Mouse (Mus musculus): ENCODE measurements at regions not wholly inside any gene's neighbourhood (a gene's known extent, or its start where the extent isn't known, plus 50 kb on each side); places are given as distances from the start of the nearest gene placed in this dataset.

DNA sequence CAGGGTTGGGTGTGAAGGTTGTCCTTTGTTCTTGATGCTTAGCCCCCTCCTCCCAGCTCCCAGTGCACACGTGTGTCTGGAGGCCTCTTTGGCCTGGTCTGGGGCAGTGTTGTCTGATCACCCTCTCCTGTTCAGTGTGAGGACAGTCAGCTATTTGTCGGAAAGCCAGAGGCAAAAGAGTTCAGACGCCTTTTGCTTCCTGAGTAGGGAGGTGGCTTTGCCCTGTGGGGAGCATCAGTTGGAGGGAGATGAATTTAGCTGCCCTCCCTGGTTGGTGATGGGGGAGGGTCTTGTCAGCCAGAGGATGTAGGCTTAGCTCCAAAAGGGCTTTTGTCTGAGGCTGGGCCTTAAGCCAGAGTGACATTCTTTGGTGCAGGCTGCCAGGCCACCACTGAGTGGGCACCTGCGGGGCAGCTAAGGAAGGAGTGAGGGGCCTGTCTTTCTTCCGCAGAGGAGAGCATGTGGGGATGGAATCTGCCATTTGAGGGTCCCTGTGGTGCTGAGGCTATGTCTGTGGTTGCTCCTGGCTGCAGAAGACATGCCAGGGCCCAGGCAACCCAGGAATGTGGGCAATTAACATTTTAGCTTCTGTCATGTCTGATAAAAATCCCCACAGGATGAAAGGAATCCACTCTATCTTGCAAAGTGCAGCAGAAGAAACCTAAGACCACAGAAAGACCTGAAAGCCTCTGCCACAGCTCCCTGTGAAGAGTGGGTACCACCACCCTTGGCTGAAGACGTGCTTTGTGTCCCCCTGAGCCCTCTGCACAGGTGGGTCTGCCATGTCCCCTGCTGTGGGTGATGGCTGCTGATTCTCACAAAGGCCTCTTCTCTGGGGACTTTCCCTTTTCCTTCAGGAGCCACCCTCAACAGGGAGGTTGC lies 265.6 kb downstream of the Gm49356 start:
- Histone ChIP-seq H3K27ac (no peak overlapping the region), H3K9ac (replicated peaks) (no peak overlapping the region)
- ATAC-seq (ENCODE audit: insufficient number of reproducible peaks, insufficient read depth, low FRiP score, low TSS enrichment, low read depth): no peak

DNA sequence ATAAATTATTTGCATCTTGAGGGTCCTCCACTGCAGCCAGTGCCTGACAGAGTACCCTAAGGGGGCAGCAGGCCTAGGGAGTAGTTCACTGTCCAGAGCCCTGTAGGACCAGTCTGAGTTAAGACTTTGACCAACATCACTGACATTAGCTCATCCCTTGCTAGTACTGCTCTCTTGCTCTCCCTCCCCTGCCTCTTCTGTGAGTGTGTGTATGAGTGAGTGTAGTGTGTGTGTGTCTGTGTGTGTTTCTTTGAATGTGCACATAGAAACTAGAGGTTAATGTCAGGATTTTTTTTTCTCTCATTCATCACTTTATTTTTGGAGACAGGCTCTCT lies 266.2 kb downstream of the Gm49356 start:
- Histone ChIP-seq H3K9ac (replicated peaks) (no peak overlapping the region), H3K36me3 (no peaks in the 10 kb centered on the region), H3K27me3 (no peaks in the 10 kb centered on the region; the same call in 1 of the 2 replicates), H3K4me3 (replicated peaks) (no peak overlapping the region), H3K27ac (no peak overlapping the region), H3K4me1 (replicated peaks) (peaks cover 10% of the 10 kb centered on the region), H3K4me2 (no peak overlapping the region), H3K9me3 (no peaks in the 10 kb centered on the region)
- ATAC-seq (ENCODE audit: insufficient number of reproducible peaks, insufficient read depth, low FRiP score, low TSS enrichment, low read depth): no peak

More for the DNA sequence above, 265.6 kb downstream of the Gm49356 start:
- WGBS: 30% methylated on average over 6 of the region's 6 CpGs
- Histone ChIP-seq H3K27me3 (no peaks in the 10 kb centered on the region; the same call in 1 of the 2 replicates), H3K4me3 (replicated peaks) (no peak overlapping the region), H3K36me3 (no peaks in the 10 kb centered on the region), H3K4me1 (replicated peaks) (peaks cover 10% of the 10 kb centered on the region), H3K4me2 (no peak overlapping the region), H3K9me3 (no peaks in the 10 kb centered on the region)

DNA sequence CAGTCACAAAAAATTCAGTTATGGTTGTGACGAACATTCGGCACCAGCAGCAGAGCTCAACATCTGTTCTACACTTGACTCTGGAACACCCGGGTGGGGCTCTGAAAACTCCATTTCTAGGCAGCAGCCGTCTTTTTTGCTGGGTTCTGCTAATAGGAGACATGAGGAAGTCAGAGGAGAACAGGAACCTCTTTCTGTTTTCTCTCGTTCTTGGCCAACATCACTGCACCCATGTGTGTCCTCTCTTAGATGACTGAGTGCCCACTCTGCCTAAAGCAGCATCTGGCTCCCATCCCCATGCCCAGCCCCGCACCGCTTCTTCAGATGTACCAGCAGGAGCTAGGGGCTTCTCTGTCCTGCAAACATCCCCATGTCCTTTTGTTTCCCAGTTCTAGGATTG lies 267.2 kb downstream of the Gm49356 start:
- no peak overlapping the region for H3K4me2 ChIP-seq
- no peaks in the 10 kb centered on the region for H3K36me3 ChIP-seq
- ATAC-seq (ENCODE audit: insufficient number of reproducible peaks, insufficient read depth, low FRiP score, low TSS enrichment, low read depth): no peak

DNA sequence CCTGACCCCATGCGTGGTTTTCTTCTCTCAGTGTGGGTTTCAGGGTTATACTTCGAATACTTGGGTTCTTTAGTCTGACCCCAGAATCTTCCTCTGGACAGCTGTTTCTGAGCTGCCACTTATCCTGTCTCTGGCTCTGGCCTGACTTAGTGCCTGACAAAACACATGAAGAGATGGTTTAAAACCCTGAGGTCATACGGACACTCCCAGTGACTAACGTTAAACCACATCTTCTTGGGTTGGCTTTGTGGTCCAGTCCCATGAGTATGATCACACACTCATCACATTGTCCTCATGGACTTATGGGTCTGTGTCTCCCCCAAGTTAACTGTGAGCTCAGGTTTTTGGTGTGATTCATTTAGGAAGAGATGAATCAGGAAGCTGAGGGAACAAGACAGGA lies 269.7 kb downstream of the Gm49356 start:
- peaks cover 10% of the 10 kb centered on the region for H3K4me1 ChIP-seq (replicated peaks)
- ATAC-seq (ENCODE audit: insufficient number of reproducible peaks, insufficient read depth, low FRiP score, low TSS enrichment, low read depth): no peak
- no peak overlapping the region for H3K4me3 ChIP-seq (replicated peaks)
- H3K27me3 ChIP-seq: no peaks in the 10 kb centered on the region; the same call in 1 of the 2 replicates
- no peaks in the 10 kb centered on the region for H3K36me3 ChIP-seq
- no peak overlapping the region for H3K27ac ChIP-seq
- H3K9me3 ChIP-seq: no peaks in the 10 kb centered on the region
- H3K4me2 ChIP-seq: no peak overlapping the region
- no peak overlapping the region for H3K9ac ChIP-seq (replicated peaks)
- WGBS: 92% methylated on average over 4 of the region's 4 CpGs

More for the DNA sequence above, 267.2 kb downstream of the Gm49356 start:
- Histone ChIP-seq H3K4me1 (replicated peaks) (peaks cover 10% of the 10 kb centered on the region), H3K27ac (no peak overlapping the region), H3K27me3 (no peaks in the 10 kb centered on the region; the same call in 1 of the 2 replicates), H3K9me3 (no peaks in the 10 kb centered on the region), H3K9ac (replicated peaks) (no peak overlapping the region), H3K4me3 (replicated peaks) (no peak overlapping the region)
- WGBS: 81% methylated on average over 7 of the region's 7 CpGs

DNA sequence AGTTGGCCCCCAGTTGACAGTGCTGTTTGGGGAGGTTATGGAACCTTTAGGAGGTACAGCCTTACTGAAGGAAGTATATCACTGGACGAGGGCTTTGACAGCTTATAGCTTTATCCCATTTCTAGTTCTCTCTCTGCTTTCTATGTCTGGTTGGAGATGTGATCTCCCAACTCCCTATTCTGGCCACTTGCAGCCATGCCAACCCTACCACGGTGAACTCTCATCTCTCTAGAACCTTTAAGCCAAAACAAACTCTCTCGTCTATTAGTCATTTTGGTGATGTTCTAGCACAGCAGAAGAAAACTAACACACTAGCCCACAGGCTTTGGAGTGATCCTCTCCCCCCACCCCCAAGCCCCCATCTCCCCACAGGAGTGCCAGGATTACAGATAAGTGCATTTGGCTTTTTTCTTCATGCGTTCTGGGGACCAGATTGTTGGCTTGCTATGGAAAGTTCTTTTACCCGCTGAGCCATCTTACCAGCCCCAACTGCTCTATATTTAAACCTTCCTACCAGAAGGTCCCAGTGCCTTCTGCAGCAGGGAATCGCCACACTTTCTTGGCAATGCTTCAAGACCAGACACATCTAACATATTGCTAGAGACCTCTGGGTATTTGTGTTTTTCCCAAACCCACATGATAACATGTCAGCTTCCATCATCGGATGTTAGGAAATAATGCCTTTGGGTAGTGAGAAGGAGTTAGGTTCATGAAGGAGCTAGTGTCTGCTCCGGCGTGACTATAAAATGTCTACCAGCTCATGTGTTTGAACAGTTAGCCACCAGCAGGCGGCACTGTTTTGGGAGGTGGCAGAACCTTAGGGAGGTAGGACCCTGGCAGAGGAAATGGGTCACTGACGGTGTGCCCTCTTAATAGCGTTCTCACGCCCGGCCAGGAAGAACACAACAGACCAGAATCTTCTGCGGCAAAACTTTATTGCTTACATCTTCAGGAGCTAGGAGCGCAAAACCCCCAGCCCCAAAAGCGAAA lies 272.1 kb downstream of the Gm49356 start:
- no peak overlapping the region for H3K4me2 ChIP-seq
- no peak overlapping the region for H3K27ac ChIP-seq
- H3K4me3 ChIP-seq (replicated peaks): no peak overlapping the region
- H3K9me3 ChIP-seq: no peaks in the 10 kb centered on the region
- H3K9ac ChIP-seq (replicated peaks): no peak overlapping the region
- WGBS: 94% methylated on average over 16 of the region's 17 CpGs
- no peaks in the 10 kb centered on the region for H3K4me1 ChIP-seq (replicated peaks)
- no peaks in the 10 kb centered on the region for H3K27me3 ChIP-seq
- no peaks in the 10 kb centered on the region for H3K36me3 ChIP-seq
- ATAC-seq (ENCODE audit: insufficient number of reproducible peaks, insufficient read depth, low FRiP score, low TSS enrichment, low read depth): no peak

DNA sequence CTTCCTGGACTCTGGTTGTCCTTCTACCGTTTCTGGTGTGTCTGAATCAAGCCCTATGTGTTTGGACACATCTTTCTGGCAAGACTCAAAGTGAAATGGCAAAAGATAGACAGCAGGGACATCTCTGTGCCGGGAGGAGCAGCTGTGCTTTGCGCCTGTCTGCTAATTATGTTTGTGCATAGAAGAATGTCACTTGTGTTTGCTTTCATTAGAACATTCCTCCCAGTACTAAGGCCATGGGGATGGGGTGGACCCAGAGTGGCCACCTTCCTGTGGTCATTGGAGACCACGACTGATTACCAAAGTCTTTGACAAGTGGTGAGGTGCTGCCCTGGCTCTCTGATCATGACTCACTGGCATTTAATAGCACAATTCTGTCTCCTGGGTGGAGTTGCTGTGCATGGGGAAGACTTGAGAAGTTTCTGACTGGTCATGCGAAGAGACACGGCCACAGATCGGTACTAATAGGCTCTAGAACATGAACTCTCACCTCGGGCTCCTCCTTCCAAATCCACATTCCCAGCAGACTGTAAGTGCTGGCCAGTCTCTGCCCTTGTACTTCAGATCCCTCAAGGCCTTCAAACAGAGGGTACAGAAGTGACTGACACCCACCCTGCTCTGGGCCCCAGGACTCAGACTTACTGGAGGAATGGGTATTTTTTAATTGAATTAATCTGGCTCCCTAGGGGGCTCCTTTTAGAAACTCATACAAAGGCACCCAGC lies 279.0 kb downstream of the Gm49356 start:
- Histone ChIP-seq H3K27ac (no peak overlapping the region), H3K9me3 (0 out of 2 replicates have a peak, but pooled peaks cover 5% of the 10 kb centered on the region), H3K4me2 (no peak overlapping the region), H3K9ac (replicated peaks) (no peak overlapping the region), H3K27me3 (no peaks in the 10 kb centered on the region), H3K4me1 (replicated peaks) (no peaks in the 10 kb centered on the region), H3K4me3 (replicated peaks) (no peak overlapping the region), H3K36me3 (no peaks in the 10 kb centered on the region)
- no peak for ATAC-seq (ENCODE audit: insufficient number of reproducible peaks, insufficient read depth, low FRiP score, low TSS enrichment, low read depth)
- WGBS: 87% methylated on average over 8 of the region's 8 CpGs

DNA sequence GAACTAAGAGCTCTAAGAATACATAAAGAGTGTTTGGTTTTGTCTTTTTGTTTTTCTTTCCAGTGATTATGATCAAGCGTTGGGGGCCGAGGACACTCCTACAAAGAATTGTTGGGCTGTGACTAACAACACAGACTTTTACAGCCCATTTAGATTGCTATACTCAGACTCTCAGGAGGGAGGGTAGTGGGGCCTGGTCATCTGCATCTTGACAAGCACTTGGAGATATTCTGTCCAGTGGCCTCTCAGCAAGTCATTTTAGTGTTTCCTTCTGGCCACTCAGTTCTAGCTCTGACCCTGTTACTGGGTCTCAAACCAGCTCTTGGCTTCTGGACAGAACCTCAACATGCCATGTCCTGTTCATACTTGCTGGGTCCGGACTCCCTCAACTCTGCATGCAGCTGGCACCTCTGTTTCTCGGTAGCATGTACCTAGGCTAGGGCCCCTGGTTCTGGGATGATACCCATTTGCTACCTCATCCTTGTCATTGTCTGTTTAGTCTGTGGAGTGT lies 279.6 kb downstream of the Gm49356 start:
- Histone ChIP-seq H3K4me3 (replicated peaks) (no peak overlapping the region), H3K27me3 (no peaks in the 10 kb centered on the region), H3K9ac (replicated peaks) (no peak overlapping the region), H3K9me3 (0 out of 2 replicates have a peak, but pooled peaks cover 5% of the 10 kb centered on the region), H3K4me1 (replicated peaks) (no peaks in the 10 kb centered on the region), H3K27ac (no peak overlapping the region), H3K36me3 (no peaks in the 10 kb centered on the region), H3K4me2 (no peak overlapping the region)
- WGBS: 92% methylated on average over 4 of the region's 4 CpGs
- ATAC-seq (ENCODE audit: insufficient number of reproducible peaks, insufficient read depth, low FRiP score, low TSS enrichment, low read depth): no peak

DNA sequence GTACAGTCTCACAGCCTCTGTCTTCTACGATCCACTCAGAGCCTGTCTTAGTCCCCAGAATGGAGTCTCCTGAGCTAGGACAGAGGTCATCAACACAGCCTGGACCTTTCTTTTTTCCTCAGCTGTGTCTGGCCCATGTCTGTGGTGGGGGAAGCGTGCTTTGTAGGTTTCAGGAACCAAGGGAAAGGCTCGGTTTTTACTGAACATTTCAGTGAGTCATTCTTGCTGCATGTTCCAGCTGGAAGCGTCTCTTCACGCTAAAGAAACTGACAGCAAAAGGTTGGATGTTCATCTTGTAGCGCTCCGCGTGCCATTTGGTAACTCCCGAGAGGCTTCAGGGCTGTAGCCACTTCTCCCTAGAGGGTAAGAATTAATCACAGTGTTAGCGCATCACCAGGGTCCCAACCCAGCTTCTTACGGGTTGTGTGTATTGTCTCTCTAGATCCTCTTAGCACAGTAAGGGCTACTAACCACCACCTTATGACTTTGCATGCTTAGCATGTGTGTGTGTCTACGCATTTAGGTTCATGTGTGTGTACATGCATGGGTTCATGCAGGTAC lies 280.2 kb downstream of the Gm49356 start:
- Histone ChIP-seq H3K4me1 (replicated peaks) (no peaks in the 10 kb centered on the region), H3K9me3 (0 out of 2 replicates have a peak, but pooled peaks cover 5% of the 10 kb centered on the region), H3K36me3 (no peaks in the 10 kb centered on the region), H3K27me3 (no peaks in the 10 kb centered on the region), H3K4me3 (replicated peaks) (no peak overlapping the region), H3K9ac (replicated peaks) (no peak overlapping the region), H3K27ac (no peak overlapping the region), H3K4me2 (no peak overlapping the region)
- no peak for ATAC-seq (ENCODE audit: insufficient number of reproducible peaks, insufficient read depth, low FRiP score, low TSS enrichment, low read depth)
- 93% methylated on average over 12 of the region's 12 CpGs for WGBS

DNA sequence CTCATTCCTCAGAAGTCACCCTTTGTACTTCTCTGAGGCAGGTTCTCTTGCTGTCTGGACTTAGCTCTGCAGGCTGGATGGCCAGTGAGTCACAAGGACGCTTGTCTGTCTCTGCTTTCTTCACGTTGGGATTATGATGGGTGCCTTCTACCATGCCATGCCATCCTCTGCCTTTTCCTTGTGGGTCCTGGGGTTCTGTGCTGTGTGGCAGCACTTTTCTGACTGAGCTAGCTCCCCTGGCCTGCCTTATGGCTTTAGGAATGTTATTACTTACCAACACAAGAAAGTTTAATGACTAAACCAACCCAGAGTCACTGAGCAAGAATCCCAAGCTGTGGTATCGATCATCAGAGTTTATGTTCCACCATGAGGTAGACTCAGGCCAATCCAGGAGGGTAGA lies 280.7 kb downstream of the Gm49356 start:
- no peaks in the 10 kb centered on the region for H3K4me1 ChIP-seq (replicated peaks)
- H3K4me2 ChIP-seq: no peak overlapping the region
- H3K27me3 ChIP-seq: no peaks in the 10 kb centered on the region
- no peak overlapping the region for H3K4me3 ChIP-seq (replicated peaks)
- 0 out of 2 replicates have a peak, but pooled peaks cover 5% of the 10 kb centered on the region for H3K9me3 ChIP-seq
- WGBS: 91% methylated on average over 3 of the region's 3 CpGs
- H3K9ac ChIP-seq (replicated peaks): no peak overlapping the region
- H3K36me3 ChIP-seq: no peaks in the 10 kb centered on the region
- no peak overlapping the region for H3K27ac ChIP-seq
- ATAC-seq (ENCODE audit: insufficient number of reproducible peaks, insufficient read depth, low FRiP score, low TSS enrichment, low read depth): no peak

DNA sequence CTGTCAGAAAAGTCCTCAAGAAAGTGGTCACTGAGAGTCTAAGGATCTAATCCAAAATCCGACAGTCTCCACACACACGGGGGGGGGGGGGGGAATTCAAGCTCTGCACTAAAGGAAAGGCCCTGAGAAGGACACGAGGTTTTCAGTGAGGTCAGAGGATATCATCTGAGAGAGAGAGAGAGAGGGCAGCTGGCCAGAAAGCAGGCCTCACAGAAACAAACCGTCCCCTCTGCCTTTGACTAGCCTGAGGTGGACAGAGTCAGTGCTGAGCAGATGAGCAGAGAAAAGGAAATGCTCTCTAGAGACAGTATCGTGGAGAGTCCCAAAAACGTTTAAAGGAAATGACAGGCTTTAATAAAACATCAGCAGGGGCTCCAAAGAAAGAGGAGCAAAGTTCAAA lies 282.0 kb downstream of the Gm49356 start:
- WGBS: 44% methylated on average over 6 of the region's 6 CpGs
- no peak for ATAC-seq (ENCODE audit: insufficient number of reproducible peaks, insufficient read depth, low FRiP score, low TSS enrichment, low read depth)

More for the DNA sequence above, 282.0 kb downstream of the Gm49356 start:
- Histone ChIP-seq H3K9ac (replicated peaks) (no peak overlapping the region), H3K4me3 (replicated peaks) (no peak overlapping the region), H3K36me3 (no peaks in the 10 kb centered on the region), H3K4me1 (replicated peaks) (no peaks in the 10 kb centered on the region), H3K27me3 (no peaks in the 10 kb centered on the region), H3K9me3 (0 out of 2 replicates have a peak, but pooled peaks cover 5% of the 10 kb centered on the region), H3K27ac (no peak overlapping the region), H3K4me2 (no peak overlapping the region)
